Comparison of ENCODE assay signal across 8 mouse cellular contexts in genomic region chr1:165763635-165764372, GRCm38 (mm10). TPM values are rescaled to one million over a fixed set of nuclear protein-coding genes. Genes with fewer than 3 reads are reported as not detected.
DNase-seq lines count a peak whose midpoint lies in the region; ATAC-seq lines count a peak whose summit lies in the region.

Creg1 (plus strand) TSS chr1:165763746.

- H3K4me3 ChIP-seq in hindbrain, embryonic 11.5 days (ENCODE audit: low read depth, low read length), result peak within 1 kb of the TSS; percentile 68

- H3K9me3 ChIP-seq in hindbrain, embryonic 11.5 days (ENCODE audit: control insufficient read depth, low read length), result no peaks in the 10 kb centered on the region

- H3K27me3 ChIP-seq in hindbrain, embryonic 11.5 days (ENCODE audit: control insufficient read depth, insufficient read depth, low read length), result peaks cover 3% of the 10 kb centered on the region; the same call in 1 of the 2 replicates

- peak within 1 kb of the TSS; percentile 63 for H3K9ac ChIP-seq in hindbrain, embryonic 11.5 days (ENCODE audit: low read depth, low read length)

- H3K36me3 ChIP-seq in hindbrain, embryonic 11.5 days (ENCODE audit: control insufficient read depth, insufficient read depth, low read length), result no peaks in the 10 kb centered on the region

- peak within 1 kb of the TSS; percentile 85 for H3K4me2 ChIP-seq in hindbrain, embryonic 11.5 days (replicated peaks; ENCODE audit: low read depth, low read length)

- peak; percentile 93 for DNase-seq in MN1 (ENCODE audit: low spot score)
- DNase-seq in cerebellum, adult 9-10 months, result peak; percentile 95
- peak; percentile 92 to 94 for DNase-seq in frontal cortex, adult 2 months (ENCODE audit: extremely low spot score in 1 of 2, low spot score in 1 of 2)
- peak; percentile 90 for DNase-seq in hindbrain, embryonic 11.5 days (ENCODE audit: low spot score)
- peak; percentile 88 to 95 for DNase-seq in layer of hippocampus, postnatal 14 days (ENCODE audit: low spot score in 2 of 2)
- DNase-seq in lung, postnatal 14 days, result peak; percentile 95
- DNase-seq in retina, adult 2 months (ENCODE audit: low read depth, low spot score), result peak; percentile 75
- DNase-seq in thymus, postnatal 36 days, result peak; percentile 94 to 95

- no peaks in the 10 kb centered on the region for H3K4me1 ChIP-seq in hindbrain, embryonic 11.5 days (replicated peaks; ENCODE audit: control insufficient read depth, insufficient read depth, low read length)

- no peak within 1 kb of the TSS for H3K27ac ChIP-seq in hindbrain, embryonic 11.5 days (ENCODE audit: low read depth, low read length)

- WGBS in hindbrain, embryonic 11.5 days, result under 1% methylated on average over 57 of the region's 57 CpGs

- peak; percentile 99 for ATAC-seq in hindbrain, embryonic 11.5 days (ENCODE audit: low FRiP score)

RNA-seq across cellular contexts. Expression of gene Creg1, which starts in this region (rescaled TPM):
- 33.9 and 36.1 TPM in 2 replicates for polyA plus RNA-seq in frontal cortex, adult 2 months (2012; rRNA removed)
- 38.1 and 38.2 TPM in 2 replicates for polyA plus RNA-seq in hindbrain, embryonic 11.5 days (2014; fragmentation: Nextera tagmentation; extraction: Ambion mirVana)
- 10 to 100 TPM; 26.1 to 30.8 TPM for total RNA-seq in layer of hippocampus, postnatal 14 days (2021)
